Mouse (Mus musculus) G1E-ER4 (cell line): Measurements from ENCODE around the gene Fbxl5. TPM values are rescaled to one million over a fixed set of nuclear protein-coding genes. Genes with fewer than 3 reads are reported as not detected.

ENCODE experiments used
- GATA1 ChIP-seq: IDR thresholded peaks from one replicate; pipeline ENCODE4 v1.8.0; 2012; ENCODE audit warnings: low read length, inconsistent platforms
- polyA plus RNA-seq: library from polyadenylated mRNA; stranded (reverse); fragments of >175 nt; gene quantifications from 2 replicates; pipeline ENCODE4 v1.2.3, GENCODE M21; 2012

The Fbxl5 gene
- polyA plus RNA-seq, 1 experiment: 12.0 TPM

DNA sequence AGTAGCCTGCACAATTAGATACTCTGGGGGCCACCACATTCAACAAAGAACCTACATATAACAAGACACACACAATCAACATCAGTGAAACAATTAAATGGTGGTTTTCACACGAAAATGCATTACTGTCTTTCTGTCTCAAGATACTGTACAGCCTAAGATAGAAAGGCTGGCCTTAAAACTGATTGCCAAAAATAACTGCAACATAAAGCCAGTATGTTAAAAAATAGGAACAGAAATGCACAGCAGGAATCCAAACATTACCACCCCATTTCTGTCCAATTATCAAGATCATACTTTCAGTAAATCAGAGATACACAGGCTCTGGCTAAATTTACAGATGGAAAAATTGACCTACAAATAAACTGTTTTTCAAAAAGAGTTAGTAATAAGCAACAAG is 44.4 kb downstream of the Fbxl5 start:
- TF ChIP-seq GATA1: no peak

DNA sequence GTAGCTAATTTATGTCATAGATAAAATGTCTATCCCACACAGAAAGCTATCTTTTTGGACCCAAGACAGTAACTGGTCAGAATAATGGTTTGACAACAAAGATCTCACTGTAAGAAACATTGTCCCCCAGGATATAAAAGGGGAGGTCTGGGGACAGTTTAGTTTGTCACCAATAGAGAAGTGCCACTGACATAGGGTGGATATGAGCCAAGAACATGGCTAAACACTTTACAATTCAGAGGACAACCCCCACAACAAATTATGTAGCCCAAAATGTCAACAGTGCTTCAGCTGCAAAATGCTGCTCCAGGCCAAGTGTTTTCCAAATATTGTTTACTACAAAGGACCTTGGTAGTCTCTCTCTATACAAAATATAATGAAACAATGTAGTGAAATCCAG is 45.0 kb downstream of the Fbxl5 start:
- TF ChIP-seq GATA1: no peak

DNA sequence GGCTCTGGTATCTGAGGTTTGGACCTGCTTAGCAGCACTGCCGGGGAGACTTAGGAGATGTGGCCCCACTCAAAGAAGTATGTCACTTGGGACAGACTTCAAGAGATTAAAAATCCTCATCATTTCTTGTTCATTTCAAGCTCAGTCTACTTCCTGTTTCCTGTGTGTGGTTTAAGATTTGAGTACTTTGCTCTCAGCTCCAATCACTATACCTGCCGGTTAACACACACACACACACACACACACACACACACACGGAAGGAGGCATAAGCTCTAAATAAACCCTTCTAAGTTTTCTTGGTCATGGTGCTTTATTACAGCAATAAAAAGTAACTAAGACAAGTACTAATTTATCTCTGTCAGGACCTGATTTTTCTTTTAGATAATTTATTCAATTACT is 49.9 kb downstream of the Fbxl5 start:
- TF ChIP-seq GATA1: no peak

DNA sequence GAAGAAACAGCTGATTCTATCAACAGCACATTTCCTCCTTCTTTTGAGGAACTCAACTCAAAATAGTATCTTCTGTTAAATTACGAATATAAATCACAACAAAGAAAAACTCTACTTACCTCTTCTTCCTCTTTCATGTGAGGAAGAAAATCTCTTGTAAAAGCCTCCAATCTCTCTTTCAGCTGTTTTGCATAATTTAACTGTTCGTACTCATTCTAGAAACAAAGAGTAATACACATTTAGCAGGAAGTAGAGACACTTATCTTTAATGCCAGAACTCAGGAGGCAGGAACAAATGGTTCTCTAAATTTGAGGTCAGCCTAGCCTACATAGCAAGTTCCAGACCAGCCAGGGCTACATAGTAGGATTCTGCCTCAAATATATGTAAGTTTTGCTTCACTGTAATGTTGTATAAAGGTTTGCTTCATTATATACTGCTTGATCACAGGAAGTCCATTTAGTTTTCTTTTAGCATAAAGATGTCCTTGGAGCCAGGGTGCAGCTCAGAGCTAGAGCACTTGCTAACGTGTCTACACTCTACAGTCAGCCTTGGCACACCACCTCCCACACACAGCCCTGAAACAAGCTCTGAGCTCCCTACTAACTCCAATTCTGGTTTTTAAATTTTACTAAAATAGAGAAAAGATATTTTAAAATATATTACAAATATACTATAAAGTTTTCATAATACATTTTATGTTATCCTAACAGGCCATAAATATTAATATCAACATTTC is 50.7 kb downstream of the Fbxl5 start:
- no peak for TF ChIP-seq GATA1

DNA sequence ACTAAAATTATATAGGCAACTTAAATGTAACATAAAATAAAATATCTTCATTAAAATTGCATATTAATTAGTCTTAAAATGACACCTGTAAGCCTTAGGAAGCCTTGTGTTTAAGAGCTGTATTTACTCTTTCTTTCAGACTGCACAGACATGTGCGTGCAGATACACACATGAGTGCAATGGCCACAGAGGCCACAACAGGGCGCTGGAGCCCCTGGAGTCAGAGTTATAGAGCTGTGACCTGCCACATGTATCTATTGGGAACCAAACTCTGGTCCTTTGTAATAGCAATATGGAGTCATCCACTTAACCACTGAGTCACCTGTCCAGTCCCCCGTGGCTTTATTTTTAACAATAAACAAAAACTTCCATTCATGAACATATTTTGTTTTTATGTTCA is 72.3 kb downstream of the Fbxl5 start:
- no peak for TF ChIP-seq GATA1

DNA sequence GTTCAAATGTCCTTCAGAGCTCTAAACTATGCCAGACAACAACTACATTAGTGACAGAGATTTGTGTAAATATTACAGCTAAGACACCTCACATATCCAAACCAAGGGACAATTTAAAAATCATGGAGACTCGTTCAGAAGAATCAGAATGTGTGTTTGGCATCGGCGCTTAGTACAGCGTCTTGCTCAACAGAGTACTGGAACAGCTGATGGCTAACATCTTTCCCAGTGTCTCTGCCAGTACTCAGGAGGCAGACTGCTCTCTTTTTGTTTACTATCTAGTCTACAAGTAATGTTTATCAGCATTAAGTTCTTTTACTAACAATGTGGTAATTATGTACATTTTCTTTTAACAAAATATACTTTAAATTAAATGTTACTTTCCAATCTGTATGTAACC is 73.4 kb downstream of the Fbxl5 start:
- no peak for TF ChIP-seq GATA1

DNA sequence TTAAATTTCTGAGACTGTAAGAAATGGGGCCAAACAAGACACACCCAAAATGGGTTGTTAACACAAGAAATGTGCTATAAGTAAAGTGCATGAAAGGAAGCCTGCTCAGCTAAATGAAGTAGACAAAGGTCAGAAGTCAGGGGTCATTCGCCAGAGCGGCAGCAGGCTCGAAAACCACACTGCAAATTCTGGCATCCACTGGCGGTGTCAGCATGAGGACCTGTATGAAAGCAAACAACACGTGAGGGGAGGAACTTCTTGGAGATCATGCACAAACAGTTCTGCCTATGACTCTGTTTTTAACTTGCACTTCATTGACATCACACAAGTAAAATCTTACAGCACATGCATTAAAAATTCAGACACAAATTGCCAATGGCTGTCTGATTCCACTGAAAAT is 76.3 kb downstream of the Fbxl5 start:
- no peak for TF ChIP-seq GATA1

DNA sequence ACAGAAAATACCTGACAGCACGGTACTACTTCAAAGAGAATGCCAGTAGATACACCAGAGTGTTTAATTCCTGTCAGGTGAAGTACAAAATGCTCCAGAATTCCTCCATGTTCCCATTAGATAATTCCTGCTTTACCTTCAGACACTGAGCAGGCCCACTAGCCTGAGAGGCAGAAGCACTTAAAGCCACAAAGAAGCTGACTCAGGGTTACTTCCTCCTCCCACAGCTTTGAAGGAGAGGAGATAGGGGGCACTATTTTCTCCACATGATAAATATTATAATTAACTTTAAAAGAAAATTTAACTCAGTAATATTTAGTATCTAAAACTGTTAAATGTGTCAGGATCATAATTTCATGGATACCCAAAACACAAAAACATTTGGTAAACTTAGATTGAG is 77.3 kb downstream of the Fbxl5 start:
- TF ChIP-seq GATA1: no peak

DNA sequence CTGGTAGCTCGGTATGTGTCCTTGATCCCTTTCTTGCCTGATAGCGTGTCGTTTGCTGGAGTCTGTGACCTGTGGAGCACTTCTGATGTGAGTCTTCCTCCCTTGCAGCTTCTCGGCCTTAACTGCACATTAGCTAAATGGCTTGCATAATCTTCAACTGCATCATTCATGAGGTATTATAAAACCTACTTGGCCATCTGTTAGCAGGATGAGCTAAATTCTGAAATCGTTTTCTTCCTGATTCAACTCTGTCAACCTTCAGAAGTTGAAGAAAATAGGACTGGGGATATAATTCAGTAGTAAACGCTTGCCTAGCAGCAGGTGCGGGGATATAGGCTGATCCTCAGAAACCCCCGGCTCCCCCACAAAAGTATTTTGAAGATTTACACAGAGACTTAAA is 89.1 kb downstream of the Fbxl5 start:
- no peak for TF ChIP-seq GATA1

DNA sequence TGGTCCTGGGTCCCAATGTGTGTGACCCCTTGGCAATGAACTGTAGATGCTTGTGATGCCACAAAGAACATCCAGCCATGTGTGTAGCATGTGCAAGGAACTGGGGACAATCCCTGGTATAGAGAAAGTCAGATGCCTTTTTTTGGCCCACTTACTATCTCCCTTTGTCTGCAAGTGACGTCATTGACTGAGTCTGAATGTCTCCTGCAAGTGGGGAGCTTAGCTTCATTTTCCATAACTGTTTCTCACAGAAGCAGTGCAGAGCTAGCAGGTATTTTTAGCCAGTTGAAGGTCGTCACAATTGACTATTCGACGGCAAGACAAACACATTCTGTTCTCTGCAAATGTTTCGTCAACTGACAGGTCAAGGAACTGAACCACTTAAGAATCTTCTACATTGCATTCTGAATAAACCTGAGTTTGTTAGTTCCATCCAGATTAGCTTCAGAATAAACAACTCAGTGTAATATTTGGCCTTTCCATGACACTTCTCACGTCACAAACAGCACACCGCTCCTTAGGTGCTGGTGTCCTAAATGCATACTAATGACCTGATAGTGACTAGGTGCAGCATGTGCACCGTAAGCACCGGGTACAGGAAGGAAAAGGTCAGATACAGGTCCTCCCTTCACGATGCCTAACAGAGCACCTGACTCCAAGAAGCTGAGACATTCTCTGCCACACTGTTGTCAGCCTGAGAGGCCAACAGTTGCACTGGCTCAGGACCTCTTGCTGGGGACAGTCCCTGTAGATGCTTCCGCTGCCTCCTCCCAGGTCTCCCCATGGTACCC is 92.9 kb downstream of the Fbxl5 start:
- no peak for TF ChIP-seq GATA1

DNA sequence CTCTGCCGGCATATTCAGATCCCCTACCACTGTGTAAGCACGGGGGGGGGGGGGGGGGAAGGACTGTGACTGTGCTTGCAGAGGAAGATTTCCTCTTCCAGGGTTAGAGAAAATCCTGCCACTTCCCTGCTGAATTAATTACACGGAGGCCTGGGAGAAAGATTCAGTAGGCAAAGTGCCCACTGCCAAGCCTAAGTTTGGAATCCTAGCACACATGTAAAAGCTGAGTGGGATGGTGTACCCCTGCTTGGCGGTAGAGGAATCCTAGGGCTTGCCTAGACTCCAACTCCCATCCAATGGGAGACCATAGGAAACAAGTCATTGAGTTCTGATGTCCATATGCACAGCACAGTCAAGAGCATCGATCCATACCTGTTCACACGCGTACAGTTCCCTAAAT is 97.6 kb downstream of the Fbxl5 start:
- no peak for TF ChIP-seq GATA1

DNA sequence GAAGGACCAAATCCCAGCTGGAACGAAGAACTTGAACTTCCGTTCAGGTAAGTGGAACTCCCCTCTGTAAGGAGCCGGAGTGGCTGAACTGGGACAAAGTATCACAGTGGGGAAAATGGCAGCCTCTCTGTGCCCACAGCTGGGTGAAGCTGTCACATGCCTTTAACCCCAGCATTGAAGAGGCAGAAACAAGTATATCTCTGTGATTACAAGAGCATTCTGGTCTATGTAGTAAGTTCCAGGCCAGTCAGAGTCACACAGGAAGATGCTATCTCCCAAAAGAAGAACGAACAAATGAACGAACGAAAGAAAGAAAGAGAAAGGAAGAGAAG is 99.0 kb downstream of the Fbxl5 start:
- TF ChIP-seq GATA1: no peak

DNA sequence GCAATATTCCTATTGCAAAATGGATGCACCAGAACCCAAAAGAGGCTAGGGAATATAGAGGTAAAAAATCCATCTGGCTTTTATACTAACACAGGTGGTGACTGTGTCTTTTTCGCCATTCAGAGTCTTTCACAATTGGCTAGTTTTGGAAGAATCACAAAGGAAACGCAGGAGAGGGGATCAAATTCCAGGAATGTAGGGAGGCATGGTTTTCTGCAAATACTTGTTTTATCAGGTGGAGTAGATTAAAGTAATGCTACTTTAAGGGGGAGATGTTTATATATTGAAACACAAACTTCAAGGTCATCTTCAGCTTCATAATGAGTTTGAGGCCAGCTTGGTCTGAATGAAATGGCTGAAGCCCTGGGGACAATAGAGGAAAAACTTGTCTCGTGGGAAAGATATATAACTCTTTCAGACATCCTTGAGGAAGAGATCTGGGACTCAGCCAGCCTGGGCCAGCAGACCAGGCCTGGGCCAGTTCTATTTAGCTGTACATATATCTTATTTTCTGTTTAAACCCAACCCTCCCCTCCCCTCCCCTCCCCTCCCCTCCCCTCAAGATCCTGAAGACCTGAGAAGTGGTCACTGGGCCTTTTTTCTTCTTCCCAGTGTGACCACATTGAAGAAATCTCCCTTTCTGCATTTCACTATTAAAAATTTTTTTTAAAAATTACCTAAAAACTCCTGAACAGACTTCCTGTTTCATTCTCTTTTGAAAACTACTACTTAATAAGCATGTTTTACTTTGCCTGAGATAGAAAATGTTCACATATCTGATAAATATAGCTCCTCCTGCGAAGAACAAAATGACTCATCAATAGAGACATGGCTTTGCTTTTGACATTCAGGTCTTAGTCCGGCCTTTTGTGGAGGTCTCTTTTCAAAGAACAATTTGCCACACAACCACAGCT is 99.6 kb downstream of the Fbxl5 start:
- no peak for TF ChIP-seq GATA1

DNA sequence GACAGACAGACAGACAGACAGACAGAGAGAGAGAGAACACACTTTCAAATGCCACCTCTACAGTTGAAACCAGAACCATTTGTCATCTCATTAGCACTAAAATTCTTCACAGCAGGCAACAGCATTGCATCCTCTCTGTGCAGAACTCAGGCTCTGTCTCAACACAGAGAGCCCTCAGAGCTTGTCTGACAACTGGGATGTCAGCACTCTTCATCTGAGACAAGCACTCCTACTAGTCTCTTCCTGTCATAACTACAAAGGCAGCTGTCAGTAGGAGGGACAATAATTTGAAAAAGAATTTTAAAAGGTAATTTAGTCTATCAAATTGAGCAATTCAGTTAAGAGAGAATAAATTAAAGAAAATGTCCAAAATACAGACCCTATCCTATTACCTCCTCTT is 122.2 kb downstream of the Fbxl5 start:
- TF ChIP-seq GATA1: no peak

DNA sequence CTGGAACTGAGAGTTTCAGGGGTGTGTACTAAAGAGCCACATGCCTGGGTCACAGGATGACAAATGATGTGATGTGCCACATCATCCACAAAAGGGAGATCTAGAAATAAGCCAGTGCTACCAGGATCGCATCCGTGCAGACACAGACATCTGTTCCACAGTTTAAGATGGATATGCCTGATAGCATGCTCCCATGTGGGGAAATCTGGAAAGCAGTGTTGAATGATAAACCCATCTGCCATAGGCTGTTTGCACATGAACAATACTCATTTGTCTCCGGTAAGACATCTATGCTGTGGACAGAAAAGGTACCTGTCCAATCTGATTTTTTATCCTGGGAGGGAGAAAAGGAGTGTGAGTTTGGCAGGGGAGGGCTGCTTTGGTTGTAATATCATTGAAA is 124.3 kb downstream of the Fbxl5 start:
- no peak for TF ChIP-seq GATA1

Other genes with a start within 250 kb of the Fbxl5 start
- not detected in 2 replicates for gene Cc2d2a, start 159.3 kb downstream of the Fbxl5 start, polyA plus RNA-seq
- not detected in 2 replicates for gene Bst1, start 2.8 kb downstream of the Fbxl5 start, polyA plus RNA-seq
- gene Cd38, start 46.9 kb upstream of the Fbxl5 start, polyA plus RNA-seq: not detected in 2 replicates
- 0.11 TPM in 1 of 2 replicates, not detected in the other for gene Gm7879, start 91.5 kb upstream of the Fbxl5 start, polyA plus RNA-seq
- gene Fgfbp1, start 160.1 kb upstream of the Fbxl5 start, polyA plus RNA-seq: not detected in 2 replicates